Mouse (Mus musculus): ENCODE measurements at regions not wholly inside any gene's neighbourhood (a gene's known extent, or its start where the extent isn't known, plus 50 kb on each side); places are given as distances from the start of the nearest gene placed in this dataset.
"Not testable (repeated sequence)": the region's sequence is repeated elsewhere in the genome, so short reads cannot be mapped to it uniquely, and the experiment has no call there.

DNA sequence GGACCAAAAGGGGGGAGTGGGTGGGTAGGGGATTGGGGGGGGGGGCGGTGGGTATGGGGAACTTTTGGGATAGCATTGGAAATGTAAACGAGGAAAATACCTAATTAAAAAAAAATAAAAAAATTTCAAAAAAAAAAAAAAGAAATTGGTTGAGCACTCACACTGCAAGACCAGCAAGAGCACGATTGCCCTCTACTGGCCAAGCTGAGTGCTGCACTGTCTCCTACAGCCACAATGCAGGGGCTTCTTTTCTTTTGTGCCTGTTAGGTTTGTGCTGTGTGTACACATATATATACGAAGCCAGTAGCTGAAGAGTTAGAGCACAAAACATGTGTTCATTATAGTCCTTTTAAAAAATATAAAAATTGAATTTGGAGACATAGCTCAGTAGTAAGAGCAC is 55.6 kb downstream of the Mup20 start:
- peak in 1 of 2 experiments; percentile 6 for DNase-seq

DNA sequence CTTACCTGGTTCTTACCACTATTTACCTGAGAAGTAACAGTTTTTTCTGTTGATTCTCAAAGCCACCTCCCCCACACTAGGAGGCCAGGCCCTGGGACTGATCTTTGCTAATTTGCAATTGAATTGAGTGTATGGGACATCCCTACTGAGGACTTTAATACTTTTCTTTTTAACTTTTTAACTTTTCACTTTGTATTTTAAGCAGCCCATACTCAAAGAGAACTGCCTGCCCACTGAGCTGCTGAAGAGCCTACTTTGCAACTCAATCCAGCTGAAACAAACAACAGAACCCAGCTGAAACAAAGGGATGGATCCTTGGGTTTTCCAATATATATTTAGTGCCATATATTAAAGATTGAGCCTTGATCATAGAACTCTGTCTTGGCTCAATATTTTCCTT is 64.0 kb downstream of the Mup20 start:
- not testable (repeated sequence) for DNase-seq

DNA sequence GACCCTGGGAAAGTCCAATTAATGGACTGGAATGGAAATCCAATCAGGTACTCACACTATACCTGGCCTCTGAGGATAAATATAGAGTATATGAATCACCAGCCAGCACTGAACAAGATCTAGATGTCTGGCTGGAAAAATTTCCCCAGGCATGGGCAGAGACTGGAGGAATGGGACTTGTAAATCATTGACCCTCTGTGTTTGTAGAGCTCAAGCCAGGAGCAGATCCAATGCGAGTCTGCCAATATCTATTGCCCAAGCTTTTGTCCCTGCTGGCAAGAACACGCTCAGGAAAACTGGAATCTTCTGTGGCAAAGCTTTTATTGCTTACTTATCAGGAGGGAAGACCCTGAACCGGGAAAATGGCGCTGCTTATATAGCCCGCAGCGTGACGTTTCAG is 77.8 kb downstream of the Mup20 start:
- no peak for DNase-seq

DNA sequence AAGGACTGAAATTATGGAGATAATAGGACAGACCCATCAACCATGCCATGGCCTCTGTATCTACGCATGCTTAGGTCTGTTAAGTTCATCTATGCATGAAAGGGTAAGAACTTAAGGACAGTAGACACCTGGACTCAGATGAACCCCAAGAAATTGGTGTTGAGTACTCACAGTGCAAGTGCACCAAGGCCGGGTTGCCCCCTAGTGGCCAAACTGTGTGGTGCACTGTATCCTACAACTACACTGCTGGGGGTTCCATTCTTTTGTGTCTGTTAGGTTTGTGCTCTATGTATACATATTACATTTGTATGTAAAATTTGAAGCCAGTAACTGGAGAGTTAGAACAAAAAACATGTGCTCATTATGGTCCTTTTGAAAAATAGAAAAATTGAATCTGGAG is 80.7 kb downstream of the Mup20 start:
- no peak for DNase-seq

DNA sequence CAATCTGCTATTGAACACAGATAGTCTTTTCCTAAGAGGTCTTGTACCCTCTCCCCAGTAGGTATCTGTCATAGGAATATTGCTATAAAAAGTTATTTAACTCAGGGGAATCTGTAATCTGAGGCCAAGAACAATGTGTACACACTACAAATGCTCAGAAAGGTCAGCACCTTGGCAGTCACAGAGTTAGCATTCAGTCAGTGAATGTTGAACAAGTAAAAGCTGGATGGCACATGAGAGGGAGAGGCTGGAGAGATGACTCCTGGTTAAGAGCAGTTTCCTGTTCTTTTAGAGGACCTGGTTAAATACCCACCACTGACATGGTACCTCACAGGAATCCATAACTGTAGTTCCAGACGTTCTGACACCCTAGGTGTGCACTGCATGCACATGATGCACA is 84.3 kb downstream of the Mup20 start:
- no peak for DNase-seq

DNA sequence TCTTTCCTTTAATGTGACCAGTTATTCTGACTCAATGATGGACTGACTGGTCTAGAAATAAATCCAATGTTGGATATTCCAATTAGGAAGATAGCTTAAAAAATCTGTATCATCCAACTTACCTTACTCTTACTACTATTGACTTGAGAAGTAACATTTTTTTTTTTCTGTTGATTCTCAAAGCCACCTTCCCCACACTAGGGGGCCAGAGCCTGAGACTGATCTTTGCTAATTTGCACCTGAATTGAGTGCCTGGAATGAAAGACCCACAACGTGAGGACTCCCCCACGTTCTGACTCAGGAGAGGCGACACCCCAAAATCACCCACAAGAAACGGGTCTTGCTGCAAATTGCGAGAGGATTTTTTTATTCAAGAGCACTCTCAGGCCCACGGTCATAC is 86.3 kb downstream of the Mup20 start:
- not testable (repeated sequence) for DNase-seq

DNA sequence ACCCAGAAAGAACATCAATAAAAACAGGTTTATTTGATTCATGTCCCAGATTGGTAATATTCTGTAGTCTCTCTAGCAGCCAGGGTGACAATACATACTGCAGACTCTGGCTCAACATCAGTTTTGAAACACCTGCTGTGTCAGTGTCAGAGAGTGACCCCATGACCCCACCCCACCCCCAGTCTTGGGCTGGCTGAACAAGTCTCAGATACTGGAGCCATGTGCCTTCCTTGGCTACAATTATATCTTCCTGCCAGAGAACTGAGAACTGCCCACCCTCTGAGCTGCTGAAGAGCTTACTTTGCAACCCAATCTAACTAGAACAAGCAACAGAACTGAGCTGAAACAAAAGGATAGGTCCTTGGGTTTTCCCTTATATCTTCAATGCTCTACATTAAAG is 91.6 kb downstream of the Mup20 start:
- no peak for DNase-seq

Data from lung, adult 18-20 months (tissue).